Mouse (Mus musculus): ENCODE measurements around the gene Ei24.

Ei24 gene

DNA sequence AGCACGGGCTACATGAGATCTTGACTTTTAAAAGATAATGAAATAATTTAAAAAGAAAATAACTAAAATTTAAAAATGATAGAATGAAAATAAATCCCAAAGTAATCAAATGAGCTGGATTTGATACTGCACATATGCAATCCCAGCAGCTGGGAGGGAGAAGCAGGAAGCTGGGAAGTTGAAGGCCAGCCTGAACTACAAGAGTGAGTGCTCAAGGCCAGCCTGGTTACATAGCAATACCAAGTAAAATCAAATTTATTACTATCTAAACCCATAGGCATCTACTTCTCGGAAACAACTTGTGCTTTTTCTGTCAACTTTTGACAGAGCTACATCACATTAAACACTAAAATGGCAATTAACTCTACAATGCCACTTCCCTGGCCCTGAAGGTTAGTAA lies 13.3 kb downstream of the Ei24 start:
- DNase-seq = no peak

GRCm38 (mm10) chr9:36769048-36769413 lies 28.2 kb downstream of the Ei24 start:
- peak in 1 of 2 experiments; percentile 8 for DNase-seq

DNA sequence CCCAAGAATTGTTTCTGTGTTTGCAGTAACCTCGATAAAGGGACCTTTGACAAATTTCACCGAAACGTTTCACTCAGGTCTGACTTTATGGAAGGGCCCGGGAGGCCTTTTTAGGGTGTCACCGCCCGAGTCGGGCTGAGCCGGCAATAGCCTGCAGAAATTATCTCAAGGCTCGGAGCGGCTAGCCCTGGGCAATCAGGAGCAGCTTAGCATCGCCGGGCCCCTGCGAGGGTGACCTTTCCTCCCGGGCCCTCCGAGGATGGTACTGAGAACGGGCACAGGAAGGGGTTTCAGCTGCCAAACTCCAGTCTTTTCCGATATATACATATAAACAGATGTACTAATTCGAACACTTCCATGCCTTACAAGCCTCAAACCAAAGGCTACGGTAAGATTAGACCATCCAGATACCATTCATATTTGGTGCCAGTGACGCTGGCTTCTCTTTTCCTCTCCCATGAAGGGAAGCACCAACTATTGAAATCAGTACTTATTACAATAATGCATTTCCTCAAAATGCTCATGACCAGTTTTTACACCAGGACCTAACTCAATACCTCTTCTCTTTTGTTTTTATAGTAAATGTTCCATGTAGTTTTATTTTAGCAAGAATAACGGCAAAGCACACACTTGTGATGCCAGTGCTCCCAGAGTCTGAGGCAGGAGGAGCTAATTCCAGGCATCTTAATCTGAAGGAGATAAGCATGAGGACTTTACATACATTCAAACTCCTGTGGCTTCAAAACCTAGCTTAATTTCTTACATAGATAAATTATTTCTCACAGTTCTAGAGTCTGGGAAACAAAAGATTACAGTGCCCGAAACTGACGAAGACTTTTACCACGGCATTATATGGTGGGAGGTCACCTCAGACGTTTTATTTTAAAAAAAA lies 28.8 kb downstream of the Ei24 start:
- DNase-seq = peak; percentile 44 to 58

GRCm38 (mm10) chr9:36767203-36768143 lies 29.7 kb downstream of the Ei24 start, which contains the start of gene Stt3a:
Gene Stt3a, minus strand, starts transcription at chr9:36767679.
- peak; percentile 99 to 100 for DNase-seq

DNA sequence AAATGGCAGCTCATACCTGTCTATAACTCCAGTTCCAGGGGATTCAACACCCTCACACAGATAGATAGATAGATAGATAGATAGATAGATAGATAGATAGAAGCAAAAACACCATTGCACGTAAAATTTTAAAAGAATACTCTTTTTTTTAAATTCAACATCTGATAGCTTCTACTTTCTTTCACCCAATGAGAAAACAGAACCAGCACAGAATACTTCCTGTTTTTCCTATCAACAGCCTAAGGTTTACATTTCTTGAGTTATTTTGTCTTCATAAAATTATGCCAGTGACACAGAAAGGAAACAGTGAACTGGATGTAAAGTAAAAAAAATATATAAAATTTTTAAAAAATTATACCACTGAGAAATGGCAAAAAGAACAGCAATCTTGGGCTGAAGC lies 32.8 kb downstream of the Ei24 start:
- no peak for DNase-seq

Measured in cerebellum, adult 18-20 months (tissue).